In the genomic region with DNA sequence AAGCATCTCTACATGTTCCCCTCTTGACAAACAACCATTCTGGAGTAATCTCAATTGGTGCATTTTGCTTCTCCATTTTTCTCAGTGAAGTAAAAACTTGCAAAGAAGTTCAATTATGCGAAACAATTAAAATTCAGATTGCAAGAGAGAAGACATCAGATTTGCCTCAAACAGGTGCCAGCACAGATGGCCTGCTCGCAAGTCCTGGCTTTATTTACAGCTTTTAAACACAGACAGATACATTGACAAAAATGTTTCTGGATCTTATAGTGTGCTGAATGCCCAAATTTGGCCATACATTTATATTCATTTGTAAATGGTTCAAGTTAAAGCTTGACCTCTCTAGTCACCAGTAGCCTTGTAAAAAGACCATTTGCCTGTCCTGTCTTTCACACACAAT, we compare ENCODE assay signal across 17 mouse cellular contexts.
DNase-seq lines count a peak whose midpoint lies in the region; ATAC-seq and TF ChIP-seq lines count a peak whose summit lies in the region.
"Had no signal": no experiment of that assay in that cellular context is flagged by ENCODE, and none has a peak within 500 bp of the region (broad histone marks: within the 10 kb centered on the region; RNA-seq: fewer than 3 reads in every experiment).

No protein-coding gene starts in this region.

- DNase-seq in forebrain, embryonic 11.5 days (ENCODE audit: low spot score), result no peak
- DNase-seq in cerebellum, adult 11 months, result peak; percentile 57
- DNase-seq in forebrain, postnatal 0 days, result peak; percentile 78
- DNase-seq in right cerebral cortex, adult 2 months (ENCODE audit: low spot score in 2 of 2), result peak; percentile 60 to 64
- no peak for DNase-seq in kidney, adult 8-10 months
- no peak for DNase-seq in hindbrain, embryonic 10.5 days (ENCODE audit: low spot score)
- DNase-seq in ovary, adult 18-20 months (ENCODE audit: low spot score), result no peak
- DNase-seq: adrenal gland, adult 2 months; gastrocnemius, postnatal 25 days; kidney, adult 11 months; kidney, postnatal 36 days had no signal

- no peak overlapping the region for H3K4me3 ChIP-seq in forebrain, embryonic 15.5 days
- no peak overlapping the region for H3K4me3 ChIP-seq in forebrain, embryonic 11.5 days (ENCODE audit: low read depth, low read length)
- no peak overlapping the region for H3K4me3 ChIP-seq in forebrain, postnatal 0 days (ENCODE audit: low read depth, low read length)
- no peak overlapping the region for H3K4me3 ChIP-seq in hindbrain, embryonic 10.5 days
- H3K4me3 ChIP-seq: erythroblast, embryonic 14.5 days; limb, embryonic 12.5 days; liver, embryonic 15.5 days; midbrain, embryonic 13.5 days had no signal

- no peak overlapping the region for H3K4me2 ChIP-seq in forebrain, embryonic 15.5 days (replicated peaks)
- H3K4me2 ChIP-seq in forebrain, embryonic 11.5 days (ENCODE audit: low read depth, low read length, severe bottlenecking), result no peak overlapping the region
- no peak overlapping the region for H3K4me2 ChIP-seq in forebrain, postnatal 0 days (ENCODE audit: low read depth)
- H3K4me2 ChIP-seq: heart, embryonic 11.5 days; limb, embryonic 12.5 days; liver, embryonic 15.5 days; midbrain, embryonic 13.5 days had no signal

- H3K9ac ChIP-seq in forebrain, embryonic 15.5 days (replicated peaks), result no peak overlapping the region
- H3K9ac ChIP-seq in forebrain, embryonic 11.5 days (ENCODE audit: low read length), result no peak overlapping the region
- H3K9ac ChIP-seq in forebrain, postnatal 0 days, result no peak overlapping the region
- H3K9ac ChIP-seq: limb, embryonic 12.5 days; liver, embryonic 15.5 days; midbrain, embryonic 13.5 days had no signal

- no peaks in the 10 kb centered on the region for H3K9me3 ChIP-seq in forebrain, embryonic 15.5 days
- no peaks in the 10 kb centered on the region for H3K9me3 ChIP-seq in forebrain, embryonic 11.5 days (ENCODE audit: control insufficient read depth, low read length)
- no peaks in the 10 kb centered on the region for H3K9me3 ChIP-seq in forebrain, postnatal 0 days (ENCODE audit: low read length)
- H3K9me3 ChIP-seq in hindbrain, embryonic 10.5 days, result no peaks in the 10 kb centered on the region
- H3K9me3 ChIP-seq: limb, embryonic 12.5 days; liver, embryonic 15.5 days; midbrain, embryonic 13.5 days had no signal

- peak overlapping the region; percentile 63 for H3K27ac ChIP-seq in forebrain, embryonic 15.5 days (replicated peaks)
- H3K27ac ChIP-seq in forebrain, embryonic 11.5 days (ENCODE audit: low read depth, low read length), result no peak overlapping the region
- H3K27ac ChIP-seq in forebrain, postnatal 0 days (ENCODE audit: low read depth, low read length), result no peak overlapping the region
- no peak overlapping the region for H3K27ac ChIP-seq in hindbrain, embryonic 10.5 days
- H3K27ac ChIP-seq: limb, embryonic 12.5 days; liver, embryonic 15.5 days; midbrain, embryonic 13.5 days had no signal

- WGBS in forebrain, embryonic 15.5 days, result 65% methylated on average over 2 of the region's 2 CpGs
- 91% methylated on average over 2 of the region's 2 CpGs for WGBS in forebrain, embryonic 11.5 days
- WGBS in forebrain, postnatal 0 days, result 60% methylated on average over 2 of the region's 2 CpGs
- WGBS in hindbrain, embryonic 10.5 days, result 94% methylated on average over 2 of the region's 2 CpGs

- H3K27me3 ChIP-seq in forebrain, embryonic 15.5 days, result no peaks in the 10 kb centered on the region
- H3K27me3 ChIP-seq in forebrain, embryonic 11.5 days (ENCODE audit: control insufficient read depth, insufficient read depth, low read length), result no peaks in the 10 kb centered on the region
- no peaks in the 10 kb centered on the region for H3K27me3 ChIP-seq in forebrain, postnatal 0 days (ENCODE audit: insufficient read depth, low read length)
- no peaks in the 10 kb centered on the region for H3K27me3 ChIP-seq in hindbrain, embryonic 10.5 days (ENCODE audit: insufficient read depth, poor library complexity, severe bottlenecking)
- H3K27me3 ChIP-seq: limb, embryonic 12.5 days; liver, embryonic 15.5 days; midbrain, embryonic 13.5 days had no signal

- TF ChIP-seq CTCF in forebrain, postnatal 0 days (IDR thresholded peaks at IDR 0.05; ENCODE audit: low read depth), result no peak

- no peaks in the 10 kb centered on the region for H3K36me3 ChIP-seq in forebrain, embryonic 15.5 days
- no peaks in the 10 kb centered on the region for H3K36me3 ChIP-seq in forebrain, embryonic 11.5 days (ENCODE audit: control insufficient read depth, insufficient read depth, low read length)
- no peaks in the 10 kb centered on the region for H3K36me3 ChIP-seq in forebrain, postnatal 0 days (ENCODE audit: insufficient read depth)
- H3K36me3 ChIP-seq in hindbrain, embryonic 10.5 days, result no peaks in the 10 kb centered on the region
- H3K36me3 ChIP-seq: limb, embryonic 12.5 days; liver, embryonic 15.5 days; midbrain, embryonic 13.5 days had no signal

- peaks cover 14% of the 10 kb centered on the region for H3K4me1 ChIP-seq in forebrain, embryonic 15.5 days
- H3K4me1 ChIP-seq in forebrain, embryonic 11.5 days (replicated peaks; ENCODE audit: control insufficient read depth, insufficient read depth, low read length), result no peaks in the 10 kb centered on the region
- no peaks in the 10 kb centered on the region for H3K4me1 ChIP-seq in forebrain, postnatal 0 days (ENCODE audit: insufficient read depth)
- no peaks in the 10 kb centered on the region for H3K4me1 ChIP-seq in hindbrain, embryonic 10.5 days (replicated peaks)
- H3K4me1 ChIP-seq: liver, embryonic 15.5 days; midbrain, embryonic 13.5 days had no signal

- peak; percentile 62; the same call in 1 of the 2 replicates for ATAC-seq in forebrain, embryonic 15.5 days (replicated peaks)
- no peak for ATAC-seq in forebrain, embryonic 11.5 days (replicated peaks; ENCODE audit: low FRiP score)
- ATAC-seq in forebrain, postnatal 0 days, result peak; percentile 81
- ATAC-seq: midbrain, embryonic 13.5 days had no signal

Comparison
In these comparisons a context has a peak if more than half of its experiments do, and no peak if none do; other contexts are left out.
1. DNase-seq: peak in cerebellum, adult 11 months (single experiment), forebrain, postnatal 0 days (single experiment) and right cerebral cortex, adult 2 months (2 of 2); none in forebrain, embryonic 11.5 days (single experiment), kidney, adult 8-10 months (0 of 2), hindbrain, embryonic 10.5 days (single experiment) and ovary, adult 18-20 months (single experiment).